Mouse (Mus musculus) heart, adult 8-10 months (tissue): ENCODE data around the gene Car7. TPM values are rescaled to one million over a fixed set of nuclear protein-coding genes. Genes with fewer than 3 reads are reported as not detected.
"Not testable (repeated sequence)": the region's sequence is repeated elsewhere in the genome, so short reads cannot be mapped to it uniquely, and the experiment has no call there.

Experiments used
- DNase-seq: peaks from one replicate; pipeline ENCODE4 v3.0.0; 2022; ENCODE audit warnings: low spot score
- total RNA-seq, 4 experiments: library from RNA; stranded (reverse); gene quantifications; 2 replicates each; pipeline ENCODE4 v1.2.4; 2022

Car7 gene
- total RNA-seq, 4 experiments from 2014 or later, result 2.6 to 4.4 (median 3.2) TPM

DNA sequence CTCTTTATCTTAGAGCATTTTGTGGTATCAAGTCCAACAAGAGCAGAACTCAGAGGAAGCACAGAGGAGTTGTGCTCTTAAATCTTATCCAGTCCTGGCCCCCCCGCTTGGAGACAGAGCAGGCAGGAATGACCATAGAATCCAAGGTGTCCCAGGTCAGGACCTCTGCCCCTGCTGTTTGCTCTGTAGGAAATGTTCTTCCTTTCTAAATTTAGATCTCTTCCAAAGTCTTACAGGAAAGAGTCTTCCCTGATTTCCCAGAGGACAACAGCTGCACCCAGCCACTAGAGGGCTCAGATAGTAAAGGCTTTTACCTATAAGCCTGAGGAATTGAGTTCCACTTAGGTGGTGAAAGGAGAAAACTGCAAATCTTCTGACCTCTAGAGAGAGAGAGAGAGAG is 35.1 kb downstream of the Car7 start:
- DNase-seq, result peak; percentile 55

DNA sequence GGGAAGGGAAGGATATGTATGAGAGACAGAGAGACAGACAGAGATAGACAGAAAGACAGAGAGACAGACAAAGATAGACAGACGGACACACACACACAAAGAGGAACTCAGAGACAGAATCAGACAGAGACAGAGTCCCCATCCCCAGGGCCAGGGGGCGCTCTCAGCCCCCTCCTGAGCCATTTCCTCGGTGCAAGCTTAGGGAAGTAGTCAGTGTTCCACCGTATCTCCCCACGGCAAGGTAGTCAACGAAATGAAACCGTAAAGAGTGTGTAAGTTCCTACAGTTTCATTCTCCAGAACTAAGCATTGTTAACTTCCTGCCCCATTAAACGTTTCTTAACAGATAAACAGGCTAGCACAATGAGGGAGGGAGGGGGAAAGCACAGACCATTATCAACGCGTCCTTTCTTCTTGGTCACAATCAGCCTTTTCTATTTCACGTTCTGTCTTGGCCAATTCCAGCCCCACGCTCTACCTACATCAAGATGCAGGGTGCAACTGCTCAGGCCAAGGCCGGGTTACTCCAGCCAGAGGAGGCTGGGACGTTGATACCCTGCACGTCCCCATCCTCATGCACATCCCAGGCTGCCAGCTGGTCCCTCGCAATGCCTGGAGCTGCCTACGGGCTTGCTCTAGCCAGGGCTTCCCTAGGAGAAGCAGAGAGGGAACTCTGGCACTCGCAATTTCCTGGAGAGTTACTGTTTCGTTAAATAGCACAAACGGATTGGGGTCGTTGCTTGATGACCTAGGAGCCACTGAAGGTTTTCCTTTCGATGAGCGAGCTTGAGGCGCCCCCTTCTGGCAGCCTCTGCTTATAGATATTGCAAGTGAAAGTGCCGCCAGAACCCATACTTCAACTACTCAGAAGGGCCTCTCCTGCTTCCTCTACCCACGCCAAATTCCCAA is 36.2 kb downstream of the Car7 start:
- peak; percentile 85 for DNase-seq

DNA sequence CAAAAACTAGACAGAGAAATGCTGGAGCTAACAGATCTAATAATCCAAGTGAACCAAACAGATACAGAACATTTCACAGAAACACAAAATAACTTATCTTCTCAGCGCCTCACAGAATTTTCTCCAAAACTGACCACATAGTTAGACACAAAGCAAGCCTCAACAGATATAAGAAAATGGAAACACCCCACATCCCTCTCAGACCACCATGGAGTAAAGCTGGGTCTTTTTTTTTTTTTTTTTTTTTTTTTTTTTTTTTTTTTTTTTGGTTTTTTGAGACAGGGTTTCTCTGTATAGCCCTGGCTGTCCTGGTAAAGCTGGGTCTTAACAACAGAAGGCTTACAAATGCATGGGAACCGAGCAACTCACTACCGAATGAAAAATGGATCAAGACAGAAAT is 42.3 kb downstream of the Car7 start:
- DNase-seq, result no peak

DNA sequence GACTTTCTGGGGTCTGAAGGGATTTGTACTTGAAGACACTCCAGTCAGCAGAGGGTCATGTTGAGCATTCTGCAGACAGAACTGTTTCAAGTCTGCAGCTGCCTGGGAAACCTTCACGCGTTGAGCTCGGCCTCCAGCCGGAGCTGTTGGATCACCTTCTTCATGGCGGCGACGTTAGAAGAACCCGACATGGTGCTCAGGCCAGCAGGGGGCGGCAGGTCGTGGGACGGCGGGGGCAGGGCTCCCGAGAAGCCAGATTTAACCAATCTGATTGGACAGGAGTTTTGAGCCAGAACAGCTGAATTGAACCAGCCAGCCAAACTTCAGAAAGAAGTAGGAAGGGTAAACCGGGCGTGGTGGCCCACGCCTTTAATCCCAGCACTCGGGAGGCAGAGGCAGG is 43.1 kb downstream of the Car7 start:
- not testable (repeated sequence) for DNase-seq

DNA sequence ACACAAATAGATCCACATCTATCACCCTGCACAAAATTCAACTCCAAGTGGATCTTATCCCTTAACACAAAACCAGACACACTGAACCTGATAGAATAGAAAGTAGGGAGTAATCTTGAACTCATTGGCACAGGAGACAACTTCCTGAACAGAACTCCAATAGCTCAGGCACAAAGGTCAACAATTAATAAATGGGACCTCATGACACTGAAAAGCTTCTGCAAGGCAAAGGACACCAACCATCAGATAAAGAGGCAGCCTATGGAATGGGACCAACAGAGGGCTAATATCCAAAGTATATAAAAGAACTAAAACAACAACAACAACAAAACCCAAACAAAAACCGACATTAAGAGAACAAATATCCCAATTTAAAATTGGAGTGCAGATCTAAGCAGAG is 50.0 kb downstream of the Car7 start:
- DNase-seq, result no peak

DNA sequence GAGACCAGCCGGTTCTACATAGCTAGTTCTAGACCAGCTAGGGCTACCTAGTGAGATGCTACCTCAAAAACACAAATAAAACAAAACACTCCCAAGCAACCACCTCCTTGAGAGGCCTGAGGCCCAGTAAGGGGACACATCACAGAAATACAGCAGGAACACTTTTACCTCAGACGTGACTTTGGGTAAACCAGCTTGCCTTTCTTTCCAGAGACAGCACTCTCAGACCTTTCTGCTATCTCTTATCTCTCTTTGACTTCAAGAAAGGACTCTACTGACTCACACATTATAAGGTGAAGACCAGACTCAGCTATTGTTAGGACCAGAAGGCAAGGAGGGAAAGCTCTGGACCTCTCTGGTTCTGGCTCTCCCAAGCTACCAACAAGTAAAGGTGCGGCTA is 55.8 kb downstream of the Car7 start:
- no peak for DNase-seq

DNA sequence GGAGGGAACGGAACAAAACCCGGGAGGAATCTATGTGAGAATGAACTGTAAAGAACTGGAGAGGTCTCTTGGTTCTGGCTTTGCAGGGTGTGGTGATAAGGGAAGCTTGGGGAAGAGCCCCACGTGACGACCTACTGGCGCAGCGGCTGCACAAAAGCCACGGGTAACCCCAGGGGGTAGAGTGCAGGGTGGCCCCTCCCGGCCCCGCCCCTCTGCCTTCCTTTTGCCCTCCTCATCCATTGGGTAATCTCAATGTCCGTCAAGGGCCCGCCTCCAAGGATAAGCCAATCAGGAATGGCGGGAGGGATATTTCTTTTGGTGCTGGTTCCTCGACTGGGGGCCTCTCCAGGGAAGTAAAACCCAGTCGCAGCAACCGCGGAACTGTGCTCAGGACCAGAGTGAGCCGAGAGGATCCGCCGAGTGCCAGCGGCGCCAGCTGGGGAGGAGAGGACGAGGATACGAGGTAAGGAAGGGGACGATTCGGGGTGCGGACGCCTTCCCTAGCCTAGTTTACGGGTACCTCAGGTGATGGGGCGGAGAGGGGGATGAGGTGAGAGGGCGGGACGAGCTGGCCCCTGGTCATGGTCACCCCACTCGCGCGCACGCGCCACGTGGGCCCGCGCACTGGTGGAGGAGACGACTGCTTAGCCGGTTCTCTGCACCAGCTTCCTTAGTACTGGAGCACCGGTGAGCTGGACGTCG is 56.8 kb downstream of the Car7 start, which contains the start of gene Pdp2:
Gene Pdp2 (plus strand): TSS at position 319 of the 702 bp plus-strand sequence.
- DNase-seq, result peak; percentile 95

DNA sequence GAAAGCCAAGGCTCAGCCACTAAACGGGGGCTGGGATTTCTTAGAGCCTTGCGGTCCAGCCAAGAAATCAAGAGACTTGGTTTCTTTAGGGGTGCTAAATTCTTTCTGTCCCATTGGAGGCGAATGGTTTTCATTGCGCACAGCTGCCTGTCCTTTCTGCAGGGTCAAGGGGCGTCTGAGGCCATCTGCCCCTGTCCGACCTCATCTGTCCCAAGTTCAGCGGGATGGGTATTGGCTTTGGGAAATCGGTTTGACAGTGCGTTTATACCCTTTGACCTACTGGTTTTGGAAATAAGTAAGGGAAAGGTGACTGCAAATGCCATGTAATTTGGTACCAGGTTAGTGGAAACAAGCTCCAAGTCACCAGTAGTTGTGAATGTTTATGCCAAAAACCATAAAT is 57.4 kb downstream of the Car7 start:
- no peak for DNase-seq

DNA sequence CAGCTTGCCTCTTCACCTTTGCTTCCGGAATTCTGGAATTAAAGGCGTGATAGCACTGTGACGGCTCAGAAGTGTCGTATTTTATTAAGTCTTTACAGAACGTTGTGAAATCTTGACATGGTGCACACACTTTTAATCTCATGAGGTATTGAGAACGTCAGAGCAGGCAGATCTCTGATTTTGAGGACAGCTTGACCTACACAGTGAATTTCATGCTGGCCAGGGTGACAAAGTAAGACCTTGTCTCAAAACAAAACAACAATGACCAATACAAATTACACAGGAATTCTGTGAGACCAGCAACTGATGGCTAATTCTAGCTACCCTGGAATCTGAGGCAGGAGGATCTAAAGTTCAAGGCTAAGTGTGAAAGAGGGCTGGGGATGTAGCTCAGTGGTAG is 58.1 kb downstream of the Car7 start:
- no peak for DNase-seq

DNA sequence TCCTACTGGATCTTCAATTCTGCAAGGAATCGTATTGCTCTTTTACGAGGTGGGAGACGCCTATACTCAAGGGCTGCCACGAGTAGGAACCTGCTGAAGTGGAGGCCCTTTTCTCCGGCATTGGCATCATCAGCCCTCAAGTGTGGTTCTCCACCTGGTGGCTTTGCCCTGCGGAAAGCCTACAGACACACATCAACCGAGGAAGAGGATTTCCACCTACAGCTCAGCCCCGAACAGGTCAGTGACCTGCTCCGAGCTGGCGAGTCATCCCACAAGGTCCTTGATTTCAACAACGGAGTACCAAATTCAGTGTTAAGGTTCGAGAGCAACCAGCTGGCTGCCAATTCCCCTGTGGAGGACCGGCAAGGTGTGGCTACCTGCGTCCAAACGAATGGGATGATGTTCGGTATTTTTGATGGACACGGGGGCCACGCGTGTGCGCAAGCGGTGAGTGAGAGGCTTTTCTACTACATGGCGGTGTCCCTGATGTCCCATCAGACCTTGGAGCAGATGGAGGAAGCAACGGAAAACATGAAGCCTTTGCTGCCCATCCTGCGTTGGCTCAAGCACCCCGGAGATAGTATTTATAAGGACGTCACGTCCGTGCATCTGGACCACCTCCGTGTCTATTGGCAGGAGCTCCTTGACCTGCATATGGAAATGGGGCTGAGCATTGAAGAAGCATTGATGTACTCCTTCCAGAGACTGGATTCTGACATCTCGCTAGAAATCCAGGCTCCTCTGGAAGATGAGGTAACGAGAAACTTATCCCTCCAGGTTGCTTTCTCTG is 59.2 kb downstream of the Car7 start:
- DNase-seq, result no peak

DNA sequence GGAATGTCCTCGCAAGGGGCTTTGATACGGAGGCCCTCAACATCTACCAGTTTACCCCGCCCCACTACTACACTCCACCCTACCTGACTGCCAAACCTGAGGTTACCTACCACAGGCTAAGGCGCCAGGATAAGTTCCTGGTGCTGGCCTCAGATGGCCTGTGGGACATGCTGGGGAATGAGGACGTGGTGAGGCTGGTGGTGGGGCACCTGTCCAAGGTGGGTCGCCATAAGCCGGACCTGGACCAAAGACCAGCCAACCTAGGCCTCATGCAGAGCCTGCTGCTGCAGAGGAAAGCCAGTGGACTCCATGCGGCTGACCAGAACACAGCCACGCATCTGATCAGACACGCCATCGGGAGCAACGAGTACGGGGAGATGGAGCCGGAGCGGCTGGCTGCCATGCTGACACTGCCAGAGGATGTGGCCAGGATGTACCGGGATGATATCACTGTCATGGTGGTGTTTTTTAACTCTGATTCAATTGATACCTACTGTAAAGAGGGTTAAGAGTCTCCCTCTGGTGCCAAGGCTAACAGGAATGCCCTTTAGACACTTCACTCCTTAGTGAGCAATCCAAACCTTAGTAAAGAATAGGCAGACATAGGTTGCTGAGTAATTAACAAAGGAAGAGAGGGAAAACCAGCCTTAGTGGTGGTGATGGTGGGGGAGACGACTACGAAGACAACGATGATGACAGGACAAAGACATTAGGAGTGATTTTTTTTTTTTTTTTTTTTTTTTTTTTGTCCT is 60.3 kb downstream of the Car7 start:
- no peak for DNase-seq

DNA sequence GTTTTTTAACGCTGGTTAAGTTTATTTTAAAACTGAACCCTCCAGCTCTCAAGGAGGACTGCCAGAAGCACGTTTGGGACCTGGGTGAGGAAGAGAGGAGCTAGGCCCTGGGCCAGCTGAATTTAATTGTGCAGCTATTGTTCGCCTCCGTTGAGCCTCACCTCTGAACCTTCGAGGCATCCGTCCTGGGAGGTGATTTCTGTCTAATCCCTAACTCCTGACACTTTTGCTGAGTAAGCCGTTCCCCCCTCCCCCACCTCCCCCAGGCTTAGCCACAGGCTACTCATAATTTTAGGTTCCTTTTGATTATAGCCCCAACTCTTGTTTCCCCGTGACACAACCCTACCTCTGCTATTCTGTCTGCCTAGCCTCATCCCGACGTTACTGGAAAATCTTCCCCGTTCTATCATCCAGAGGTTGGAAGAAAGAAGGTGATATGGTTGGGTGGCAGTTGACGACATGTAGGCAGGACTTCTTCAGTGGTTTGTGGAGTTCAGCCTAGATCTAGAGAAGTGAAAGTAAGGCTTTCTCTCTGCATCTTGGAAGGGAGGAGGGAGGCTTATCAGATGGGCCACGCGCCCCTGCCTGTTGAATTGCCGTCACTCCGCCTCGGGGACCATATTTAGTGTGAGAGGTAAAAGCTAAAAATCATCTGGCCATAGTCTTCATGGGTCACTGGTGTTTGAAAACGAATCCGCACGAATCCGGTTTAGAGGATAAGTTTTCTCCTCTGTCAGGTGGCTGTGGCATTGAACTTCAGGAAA is 61.5 kb downstream of the Car7 start:
- no peak for DNase-seq

DNA sequence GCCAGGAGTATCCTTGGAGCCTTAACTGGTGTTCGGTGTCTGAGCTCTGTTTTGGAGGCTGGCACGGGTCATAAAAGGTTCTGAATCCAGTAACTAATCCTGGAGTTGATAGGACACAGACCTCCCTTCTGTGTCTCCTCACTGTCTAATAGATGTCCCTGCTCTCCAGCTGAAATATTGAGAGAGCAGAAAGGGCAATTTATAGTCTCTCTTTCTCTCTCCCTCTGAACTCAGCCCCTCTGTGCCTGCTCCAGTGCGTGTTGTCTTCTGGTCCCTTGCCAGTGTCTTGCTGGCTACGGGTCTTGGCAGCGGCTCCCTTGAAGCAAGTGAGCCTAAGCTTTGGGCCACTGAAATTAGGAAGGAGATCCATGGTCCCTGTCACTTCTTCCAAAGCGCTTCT is 63.2 kb downstream of the Car7 start:
- no peak for DNase-seq

DNA sequence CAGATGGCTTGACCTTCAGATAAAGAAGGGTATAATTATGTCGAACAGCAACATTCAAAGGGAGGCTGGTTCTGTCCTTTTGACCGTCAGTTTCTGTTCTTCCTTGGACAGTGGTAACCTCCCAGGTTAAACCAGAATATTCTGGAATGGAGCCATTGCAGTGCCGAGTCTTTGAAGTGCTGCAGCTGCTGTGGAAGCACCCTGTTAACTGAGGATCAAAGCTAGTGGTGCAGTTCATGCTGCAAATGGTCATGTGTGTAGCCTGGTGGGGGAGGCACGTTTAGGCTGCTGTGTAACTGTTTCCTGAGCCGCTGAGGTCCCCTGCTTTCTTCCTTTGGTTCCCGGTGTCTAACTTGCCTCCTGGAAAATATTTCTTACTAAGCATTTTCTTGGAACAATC is 64.0 kb downstream of the Car7 start:
- no peak for DNase-seq

Other genes starting within 250 kb of the Car7 start
- gene Cmtm2a, start 241.5 kb upstream of the Car7 start, total RNA-seq, result not detected
- gene Gm45711, start 224.6 kb upstream of the Car7 start, total RNA-seq, result not detected
- under 1 TPM in 1 of 4 experiments, not detected in 3; 0.28 TPM for gene Cmtm1, start 224.5 kb upstream of the Car7 start, total RNA-seq
- gene Gm11020, start 213.1 kb upstream of the Car7 start, total RNA-seq, result not detected
- gene Cmtm2b, start 212.5 kb upstream of the Car7 start, total RNA-seq, result not detected
- 10 to 100 TPM; 10.1 to 18.8 (median 14.9) TPM for gene Cmtm3, start 195.3 kb upstream of the Car7 start, total RNA-seq
- 10 to 100 TPM; 10.7 to 11.8 (median 11.0) TPM for gene Cmtm4, start 138.9 kb upstream of the Car7 start, total RNA-seq
- 100 to 1,000 TPM in 2 of 4 experiments, 10 to 100 TPM in 2; 80.4 to 113 (median 96.5) TPM for gene Dync1li2, start 91.6 kb upstream of the Car7 start, total RNA-seq
- gene Terb1, start 24.8 kb upstream of the Car7 start, total RNA-seq, result not detected
- gene Nae1, start 52 bp upstream of the Car7 start, total RNA-seq, result 10 to 100 TPM; 28.5 to 32.0 (median 29.9) TPM
- 10 to 100 TPM; 24.1 to 44.1 (median 34.9) TPM for gene Pdp2, start 56.8 kb downstream of the Car7 start, total RNA-seq
- 1 to 10 TPM; 3.7 to 8.2 (median 6.5) TPM for gene Cdh16, start 89.7 kb downstream of the Car7 start, total RNA-seq
- 100 to 1,000 TPM; 215 to 381 (median 317) TPM for gene Rrad, start 96.6 kb downstream of the Car7 start, total RNA-seq
- 10 to 100 TPM; 65.5 to 84.7 (median 73.7) TPM for gene Ciao2b, start 107.3 kb downstream of the Car7 start, total RNA-seq
- not detected for gene Ces2a, start 199.3 kb downstream of the Car7 start, total RNA-seq